Mouse (Mus musculus) neural tube, embryonic 11.5 days (tissue): ENCODE results near the gene 4932438H23Rik. TPM values are rescaled to one million over a fixed set of nuclear protein-coding genes. Genes with fewer than 3 reads are reported as not detected.
A peak's percentile ranks its signal among the peaks of the same experiment; 100 is the strongest.

ENCODE experiments used
- ATAC-seq: fragments of 200-750 bp; cut with Nextera tagmentation; 2 replicates; pipeline ENCODE4 v1.8.0; 2017; ENCODE audit warnings: moderate number of reproducible peaks, mild to moderate bottlenecking, moderate TSS enrichment, moderate library complexity; ENCODE audit not compliant: insufficient read depth, low FRiP score, low TSS enrichment
- DNase-seq: peaks from one replicate; pipeline ENCODE4 v3.0.0-alpha.2; 2015; ENCODE audit warnings: low spot score
- H3K27ac ChIP-seq: fragments of 300-500 bp; sonication (generic); 2 replicates; pipeline ENCODE4 v1.5.1; 2014; ENCODE audit warnings: low read depth, mild to moderate bottlenecking, low read length
- H3K27me3 ChIP-seq: fragments of 300-500 bp; sonication (generic); 2 replicates; pipeline ENCODE4 v1.6.1; 2014; ENCODE audit warnings: mild to moderate bottlenecking, low read length, mixed read lengths; ENCODE audit not compliant: control insufficient read depth, insufficient read depth
- H3K36me3 ChIP-seq: fragments of 300-500 bp; sonication (generic); 2 replicates; pipeline ENCODE4 v1.6.1; 2014; ENCODE audit warnings: mild to moderate bottlenecking, low read length, moderate library complexity, mixed read lengths; ENCODE audit not compliant: control insufficient read depth, insufficient read depth
- H3K4me1 ChIP-seq: fragments of 300-500 bp; sonication (generic); 2 replicates; pipeline ENCODE4 v1.6.1; 2014; ENCODE audit warnings: low read length, mixed read lengths; ENCODE audit not compliant: control insufficient read depth, insufficient read depth
- H3K4me2 ChIP-seq: fragments of 300-500 bp; sonication (generic); 2 replicates; pipeline ENCODE4 v1.6.1; 2014; ENCODE audit warnings: low read depth, mild to moderate bottlenecking, moderate library complexity
- H3K4me3 ChIP-seq: fragments of 300-500 bp; sonication (generic); 2 replicates; pipeline ENCODE4 v1.5.1; 2014; ENCODE audit warnings: low read depth, low read length
- H3K9ac ChIP-seq: fragments of 300-500 bp; sonication (generic); 2 replicates; pipeline ENCODE4 v1.6.1; 2014; ENCODE audit warnings: mild to moderate bottlenecking, low read length
- H3K9me3 ChIP-seq: fragments of 300-500 bp; sonication (generic); 2 replicates; pipeline ENCODE4 v1.6.1; 2016; ENCODE audit warnings: low read length; ENCODE audit not compliant: control insufficient read depth
- WGBS: fragments of 180-500 bp; shearing (Covaris S2); extraction: QIAGEN DNeasy Blood & Tissue Kit; methylation state at CpG from one replicate; pipeline ENCODE4 v1.1.7; 2014; 5-methylcytosine and 5-hydroxymethylcytosine counted together
- polyA plus RNA-seq: library from polyadenylated mRNA; unstranded; fragments of >200 nt; fragmentation: Nextera tagmentation; extraction: Ambion mirVana; gene quantifications from 2 replicates; pipeline ENCODE4 v1.2.1, GENCODE M21; 2014

The 4932438H23Rik gene
- polyA plus RNA-seq, 1 experiment from 2014 or later = 0.15 TPM

DNA sequence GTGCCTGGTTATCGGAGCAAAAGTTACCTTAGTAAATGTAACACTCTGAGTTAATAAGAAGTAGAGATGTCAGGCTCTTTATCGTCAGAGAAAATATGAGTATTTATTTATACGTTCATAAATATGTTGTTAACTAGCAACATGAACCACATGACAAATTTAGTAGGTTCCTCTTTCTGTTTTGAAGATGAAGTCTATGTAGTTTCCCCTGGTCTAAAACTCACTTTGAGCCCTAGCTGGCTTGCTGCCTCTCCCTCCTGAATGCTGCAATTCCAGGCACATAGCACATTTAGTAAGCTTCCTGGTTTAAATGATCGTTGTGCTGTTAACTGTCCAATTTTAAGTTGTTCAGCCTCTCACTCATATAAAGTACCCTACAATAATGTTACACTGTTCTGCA lies 64.2 kb downstream of the 4932438H23Rik start:
- H3K4me3 ChIP-seq = no peak overlapping the region
- no peak overlapping the region for H3K4me2 ChIP-seq
- H3K36me3 ChIP-seq = peaks cover 27% of the 10 kb centered on the region
- no peak overlapping the region for H3K9ac ChIP-seq
- ATAC-seq (no peak), DNase-seq (no peak)
- no peaks in the 10 kb centered on the region for H3K4me1 ChIP-seq
- WGBS = 92% methylated on average over 4 of the region's 4 CpGs
- no peaks in the 10 kb centered on the region for H3K27me3 ChIP-seq
- no peak overlapping the region for H3K27ac ChIP-seq
- H3K9me3 ChIP-seq = no peaks in the 10 kb centered on the region

DNA sequence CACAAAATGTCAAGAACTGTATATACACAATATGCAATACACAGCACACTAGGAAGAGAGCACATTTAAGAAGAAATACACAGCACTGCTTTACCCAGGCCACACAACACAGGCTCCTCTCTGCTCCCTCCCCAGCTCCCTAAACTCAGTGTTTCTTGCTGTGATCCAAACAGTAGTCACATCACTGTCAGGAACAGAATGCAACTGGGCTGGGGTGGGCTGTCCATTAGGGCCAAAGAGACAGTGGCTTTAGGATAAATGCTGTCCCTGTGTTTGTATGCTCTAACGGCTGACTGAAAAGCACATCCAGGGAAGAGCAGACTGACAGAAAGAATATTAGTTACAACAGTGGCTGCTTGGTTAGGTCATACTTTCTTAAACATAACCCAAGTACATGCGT lies 65.0 kb downstream of the 4932438H23Rik start:
- Histone ChIP-seq H3K36me3 (peaks cover 25% of the 10 kb centered on the region), H3K4me3 (no peak overlapping the region), H3K4me2 (no peak overlapping the region), H3K9ac (no peak overlapping the region), H3K27me3 (no peaks in the 10 kb centered on the region), H3K4me1 (no peaks in the 10 kb centered on the region), H3K27ac (no peak overlapping the region), H3K9me3 (no peaks in the 10 kb centered on the region)
- no peak for ATAC-seq
- no peak for DNase-seq
- WGBS = 91% methylated on average over 2 of the region's 2 CpGs

DNA sequence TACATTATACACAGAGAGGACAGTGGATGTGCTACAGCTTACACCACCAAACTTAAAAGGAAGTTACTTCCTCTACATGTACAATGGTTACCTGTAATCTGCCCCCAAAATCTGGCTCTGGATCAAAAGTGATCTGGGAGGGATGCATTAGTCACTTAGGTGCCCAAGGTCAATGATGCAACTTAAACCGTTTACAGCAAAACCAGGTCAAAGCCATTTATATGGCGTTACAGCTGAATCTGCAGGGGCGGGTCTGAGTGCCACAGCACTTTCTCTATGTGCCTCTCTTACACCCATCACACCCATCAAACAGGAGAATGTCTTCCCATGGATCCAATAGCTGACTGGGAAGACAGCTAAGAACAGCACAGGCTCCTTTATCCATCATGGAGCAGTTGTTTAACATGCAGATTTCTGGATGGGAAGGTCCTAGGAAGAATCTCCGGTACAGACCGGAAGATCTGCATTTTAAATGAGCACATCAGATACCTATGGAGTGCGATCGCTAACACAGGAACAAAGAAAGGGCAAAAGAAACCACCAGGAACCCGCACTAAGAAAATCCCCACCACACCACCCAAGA lies 65.7 kb downstream of the 4932438H23Rik start:
- Histone ChIP-seq H3K4me2 (no peak overlapping the region), H3K36me3 (peaks cover 30% of the 10 kb centered on the region), H3K27ac (no peak overlapping the region), H3K4me3 (no peak overlapping the region), H3K4me1 (no peaks in the 10 kb centered on the region), H3K27me3 (no peaks in the 10 kb centered on the region), H3K9me3 (no peaks in the 10 kb centered on the region), H3K9ac (no peak overlapping the region)
- DNase-seq (no peak), ATAC-seq (no peak)
- WGBS = 95% methylated on average over 8 of the region's 8 CpGs

DNA sequence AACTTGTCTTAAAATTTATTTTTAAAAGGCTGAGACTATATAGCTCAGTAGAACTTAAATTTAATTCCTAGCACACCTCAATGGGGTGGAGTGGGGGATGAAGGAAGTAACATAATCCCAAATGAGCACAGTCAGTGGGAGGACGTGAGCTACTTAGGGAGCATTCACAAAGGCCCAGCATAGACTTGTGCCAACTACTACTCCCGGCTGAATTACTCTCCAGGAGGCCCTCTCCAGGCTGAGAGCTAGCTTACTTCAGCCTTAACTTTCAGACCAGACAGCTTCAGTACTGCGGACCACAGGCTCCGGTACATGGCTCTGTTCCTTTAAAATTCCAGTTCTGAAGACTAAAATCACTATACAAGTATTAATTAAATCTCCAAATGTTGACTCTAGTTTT lies 68.6 kb downstream of the 4932438H23Rik start:
- H3K27me3 ChIP-seq = no peaks in the 10 kb centered on the region
- H3K27ac ChIP-seq = no peak overlapping the region
- H3K4me3 ChIP-seq = no peak overlapping the region
- no peak for ATAC-seq
- H3K4me2 ChIP-seq = no peak overlapping the region
- no peak overlapping the region for H3K9ac ChIP-seq
- H3K4me1 ChIP-seq = no peaks in the 10 kb centered on the region
- WGBS = 86% methylated on average over 4 of the region's 4 CpGs
- H3K9me3 ChIP-seq = no peaks in the 10 kb centered on the region
- no peak for DNase-seq
- H3K36me3 ChIP-seq = peaks cover 36% of the 10 kb centered on the region

DNA sequence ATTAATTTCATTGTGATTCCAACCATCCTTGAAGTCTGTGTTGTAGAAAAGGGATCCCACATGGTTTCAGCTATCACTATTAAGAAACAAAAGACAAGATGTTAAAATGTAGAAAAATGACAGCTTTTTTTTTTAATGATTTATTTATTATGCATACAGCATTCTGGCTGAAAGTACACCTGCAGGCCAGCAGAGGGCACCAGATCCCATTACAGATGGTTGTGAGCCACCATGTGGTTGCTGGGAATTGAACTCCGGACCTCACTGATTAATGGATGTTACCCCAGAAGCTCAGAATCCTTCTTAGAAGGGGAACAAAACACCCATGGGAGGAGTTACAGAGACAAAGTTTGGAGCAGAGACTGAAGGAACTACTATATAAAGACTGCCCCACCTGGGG lies 71.5 kb downstream of the 4932438H23Rik start:
- H3K36me3 ChIP-seq = peaks cover 41% of the 10 kb centered on the region
- H3K27ac ChIP-seq = no peak overlapping the region
- H3K4me2 ChIP-seq = no peak overlapping the region
- DNase-seq (no peak), ATAC-seq (no peak)
- H3K9ac ChIP-seq = no peak overlapping the region
- no peaks in the 10 kb centered on the region for H3K4me1 ChIP-seq
- no peak overlapping the region for H3K4me3 ChIP-seq
- no peaks in the 10 kb centered on the region for H3K9me3 ChIP-seq
- 81% methylated on average over 1 of the region's 1 CpGs for WGBS
- H3K27me3 ChIP-seq = no peaks in the 10 kb centered on the region

DNA sequence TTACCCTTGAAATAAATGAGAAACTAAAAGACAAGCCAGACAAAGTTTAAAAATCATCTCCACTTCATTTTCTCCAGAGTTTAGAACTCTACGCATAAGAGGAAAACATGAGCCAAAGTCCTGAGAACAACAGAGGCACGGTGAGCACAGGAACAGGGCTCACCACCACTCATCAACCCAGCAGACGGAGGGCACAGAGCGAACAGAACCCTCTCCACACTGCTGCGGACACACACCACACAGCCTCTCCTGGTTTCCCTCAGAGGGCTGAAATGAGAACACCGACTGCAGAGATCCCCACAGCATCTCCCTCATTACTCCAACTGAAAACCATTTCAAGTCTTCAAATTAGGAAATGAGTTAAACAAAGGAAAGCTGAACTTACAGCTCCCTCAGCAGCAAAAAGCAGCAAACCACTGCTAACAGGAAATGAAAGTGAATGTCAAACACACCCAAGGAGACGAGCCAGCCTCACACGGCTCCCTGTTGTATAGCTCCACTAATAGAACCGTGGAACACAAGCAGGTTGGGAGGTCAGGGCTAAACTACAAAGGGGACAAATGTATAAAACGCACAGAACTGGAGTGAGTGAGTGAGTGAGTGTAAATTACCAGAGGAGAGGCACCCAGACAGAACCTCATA lies 74.0 kb downstream of the 4932438H23Rik start:
- no peaks in the 10 kb centered on the region for H3K4me1 ChIP-seq
- H3K36me3 ChIP-seq = peaks cover 29% of the 10 kb centered on the region
- no peak overlapping the region for H3K4me2 ChIP-seq
- ATAC-seq = no peak
- DNase-seq = no peak
- 90% methylated on average over 10 of the region's 10 CpGs for WGBS
- H3K27ac ChIP-seq = no peak overlapping the region
- no peak overlapping the region for H3K4me3 ChIP-seq
- H3K9me3 ChIP-seq = no peaks in the 10 kb centered on the region
- H3K27me3 ChIP-seq = no peaks in the 10 kb centered on the region
- H3K9ac ChIP-seq = no peak overlapping the region

DNA sequence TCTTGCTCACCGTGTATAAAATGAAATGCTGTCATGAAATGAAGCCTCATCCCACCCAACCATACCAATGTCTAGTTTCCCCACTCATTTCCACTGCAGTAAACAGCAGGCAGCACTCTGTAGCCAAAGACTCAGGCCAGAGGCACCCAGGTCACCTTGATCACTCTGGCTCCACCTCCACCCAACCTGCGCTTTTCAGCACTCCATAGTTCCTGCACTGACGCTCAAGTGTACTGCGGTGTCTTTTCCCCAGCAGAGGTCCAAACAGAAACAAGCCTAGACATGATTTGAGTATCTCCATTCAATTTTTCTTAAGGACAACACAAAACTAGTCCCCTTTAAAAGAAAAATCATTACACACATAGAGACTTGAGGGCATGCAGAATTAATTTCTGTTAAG lies 75.4 kb downstream of the 4932438H23Rik start:
- H3K4me3 ChIP-seq = no peak overlapping the region
- 97% methylated on average over 4 of the region's 4 CpGs for WGBS
- H3K4me2 ChIP-seq = no peak overlapping the region
- H3K27me3 ChIP-seq = no peaks in the 10 kb centered on the region
- H3K4me1 ChIP-seq = no peaks in the 10 kb centered on the region
- DNase-seq (no peak), ATAC-seq (no peak)
- H3K27ac ChIP-seq = no peak overlapping the region
- H3K36me3 ChIP-seq = peaks cover 26% of the 10 kb centered on the region
- no peak overlapping the region for H3K9ac ChIP-seq
- H3K9me3 ChIP-seq = no peaks in the 10 kb centered on the region

DNA sequence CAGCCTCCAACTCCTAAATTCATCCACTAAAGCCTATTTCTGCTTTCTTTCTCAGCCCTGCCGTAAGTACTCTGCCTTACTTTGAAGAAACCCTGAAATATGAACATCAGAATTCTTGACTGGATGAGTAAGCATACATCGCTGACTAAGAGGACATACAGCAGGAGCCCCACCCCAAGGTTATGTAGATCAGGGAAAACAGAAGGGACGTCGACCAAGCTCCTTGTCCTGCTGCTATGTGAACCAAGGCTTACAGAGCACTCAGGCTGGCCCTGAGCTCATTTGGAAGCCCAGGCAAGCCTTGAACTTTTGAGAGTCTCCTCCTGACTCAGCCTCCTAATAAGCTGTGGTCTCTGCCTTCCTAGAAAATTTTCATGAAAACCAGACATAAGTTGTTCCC lies 79.2 kb downstream of the 4932438H23Rik start:
- Histone ChIP-seq H3K27ac (no peak overlapping the region), H3K4me1 (peaks cover 6% of the 10 kb centered on the region; the same call in 1 of the 2 replicates), H3K9ac (no peak overlapping the region), H3K27me3 (no peaks in the 10 kb centered on the region), H3K4me3 (no peak overlapping the region), H3K4me2 (no peak overlapping the region), H3K36me3 (peaks cover 10% of the 10 kb centered on the region), H3K9me3 (no peaks in the 10 kb centered on the region)
- 90% methylated on average over 4 of the region's 4 CpGs for WGBS
- ATAC-seq (no peak), DNase-seq (no peak)

DNA sequence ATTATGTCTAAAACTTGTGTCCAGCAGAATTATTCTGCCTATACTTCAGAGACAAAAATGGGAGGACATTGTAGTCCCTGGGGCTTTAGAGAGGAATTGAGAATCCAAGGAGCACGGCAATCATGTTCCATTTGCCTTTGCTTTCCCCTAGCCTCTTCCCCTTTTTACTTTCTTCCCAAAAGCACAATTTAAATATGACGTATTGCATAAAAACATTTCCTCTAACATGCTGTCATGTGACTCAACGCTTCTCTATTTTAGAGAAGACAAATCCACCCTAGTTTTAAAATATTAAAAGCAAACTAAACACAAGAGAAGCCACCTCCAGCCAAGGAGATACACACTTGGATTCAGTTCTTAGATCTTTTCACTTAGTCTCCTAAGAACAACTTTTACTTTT lies 83.1 kb downstream of the 4932438H23Rik start:
- Histone ChIP-seq H3K36me3 (peaks cover 4% of the 10 kb centered on the region), H3K9ac (peak overlapping the region; percentile 86), H3K4me3 (peak overlapping the region; percentile 88), H3K4me2 (peak overlapping the region; percentile 78), H3K27ac (peak overlapping the region; percentile 81), H3K9me3 (no peaks in the 10 kb centered on the region), H3K4me1 (peaks cover 6% of the 10 kb centered on the region; the same call in 1 of the 2 replicates), H3K27me3 (no peaks in the 10 kb centered on the region)
- ATAC-seq = no peak
- 51% methylated on average over 3 of the region's 3 CpGs for WGBS
- no peak for DNase-seq
